Mouse (Mus musculus) liver, embryonic 14.5 days (tissue): ENCODE data around the gene Sgk2.

ENCODE experiments used
- CTCF ChIP-seq: IDR thresholded peaks from 2 replicates; pipeline ENCODE4 v1.5.1; 2016; ENCODE audit warnings: antibody characterized with exemption, low read depth, control low read depth
- EP300 ChIP-seq: IDR thresholded peaks from 2 replicates; pipeline ENCODE4 v1.6.1; 2016; ENCODE audit warnings: antibody characterized with exemption, low read depth

DNA sequence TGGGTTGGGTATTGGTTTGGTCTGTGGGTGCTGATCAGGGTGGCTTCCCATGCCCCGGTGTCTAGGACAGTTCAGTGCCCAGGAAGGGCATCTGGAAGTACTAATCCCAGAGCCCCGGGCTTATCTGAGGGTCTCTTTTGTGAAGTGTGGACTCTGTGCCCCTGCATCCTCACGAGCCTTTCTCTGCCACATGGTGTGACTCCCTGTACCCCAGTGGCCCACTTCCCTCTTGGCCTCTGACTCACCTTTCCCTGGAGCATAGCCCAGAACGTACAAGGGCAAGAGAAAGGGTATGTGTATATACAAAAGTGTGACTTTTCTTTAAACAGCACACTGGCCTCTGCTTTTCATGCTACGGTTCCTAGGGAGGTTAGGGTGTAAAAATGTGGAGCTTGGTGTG, 68.6 kb downstream of the Sgk2 start:
- TF ChIP-seq CTCF (no peak), EP300 (no peak)
